Mouse (Mus musculus): ENCODE measurements at regions not wholly inside any gene's neighbourhood (a gene's known extent, or its start where the extent isn't known, plus 50 kb on each side); places are given as distances from the start of the nearest gene placed in this dataset.
"Not testable (repeated sequence)": the region's sequence is repeated elsewhere in the genome, so short reads cannot be mapped to it uniquely, and the experiment has no call there.

DNA sequence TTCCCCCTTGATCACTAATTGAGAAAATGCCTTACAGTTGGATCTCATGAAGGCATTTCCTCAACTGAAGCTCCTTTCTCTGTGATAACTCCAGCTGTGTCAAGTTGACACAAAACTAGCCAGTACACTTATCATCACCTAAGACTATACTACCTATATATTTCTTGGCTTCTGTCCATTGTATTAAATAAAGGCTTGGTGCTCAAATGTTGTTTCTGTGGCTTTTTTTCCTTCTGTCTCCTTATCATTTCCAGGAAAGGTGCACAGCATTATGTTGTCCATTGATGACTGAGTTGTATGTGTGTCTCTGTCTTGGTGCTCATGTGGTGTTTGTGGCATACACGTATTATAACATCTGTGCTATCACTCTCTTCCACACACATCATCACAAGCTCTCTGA lies 461.5 kb downstream of the Dad1 start:
- not testable (repeated sequence) for TF ChIP-seq CTCF (IDR thresholded peaks at IDR 0.05; ENCODE audit: low read depth, low read length); POLR2A (IDR thresholded peaks at IDR 0.05; ENCODE audit: insufficient read depth, low read length)
